Mouse (Mus musculus) layer of hippocampus, adult 8-10 months (tissue): ENCODE measurements around the gene 5530401A14Rik. TPM values are rescaled to one million over a fixed set of nuclear protein-coding genes. Genes with fewer than 3 reads are reported as not detected.

ENCODE experiments used
- DNase-seq, 2 experiments: peaks; one replicate each; pipeline ENCODE4 v3.0.0; 2022; ENCODE audit warnings: low spot score in 2 of 2
- total RNA-seq, 4 experiments: library from RNA; stranded (reverse); gene quantifications; 2 replicates each; pipeline ENCODE4 v1.2.4; 2022

The 5530401A14Rik gene
- total RNA-seq = under 1 TPM in 3 of 4 experiments, not detected in 1; 0.08 to 0.24 (median 0.18) TPM

GRCm38 (mm10) chr11:81860250-81860972 is at the start of gene 5530401A14Rik:
Gene 5530401A14Rik (plus strand): TSS chr11:81860673.
- DNase-seq = peak; percentile 49 to 64

- peak in 1 of 2 experiments; percentile 49 for DNase-seq
Observed at GRCm38 (mm10) chr11:81814816-81815215, 45.7 kb upstream of the 5530401A14Rik start.

GRCm38 (mm10) chr11:81816531-81816930 is 43.9 kb upstream of the 5530401A14Rik start:
- no peak for DNase-seq

GRCm38 (mm10) chr11:81832381-81832780 is 28.1 kb upstream of the 5530401A14Rik start:
- no peak for DNase-seq

- DNase-seq = no peak
Observed at GRCm38 (mm10) chr11:81838426-81838825, 22.0 kb upstream of the 5530401A14Rik start.

GRCm38 (mm10) chr11:81841001-81841400 is 19.5 kb upstream of the 5530401A14Rik start:
- no peak for DNase-seq

- DNase-seq = no peak
Observed at GRCm38 (mm10) chr11:81845010-81845685, 15.3 kb upstream of the 5530401A14Rik start.

- no peak for DNase-seq
Observed at GRCm38 (mm10) chr11:81845686-81846036, 14.8 kb upstream of the 5530401A14Rik start.

GRCm38 (mm10) chr11:81847773-81848490 is 12.5 kb upstream of the 5530401A14Rik start:
- no peak for DNase-seq

GRCm38 (mm10) chr11:81865661-81866382 is 5.3 kb downstream of the 5530401A14Rik start:
- DNase-seq = peak; percentile 25 to 29

- DNase-seq = no peak
Observed at GRCm38 (mm10) chr11:81871506-81872213, 11.2 kb downstream of the 5530401A14Rik start.

GRCm38 (mm10) chr11:81896511-81896910 is 36.0 kb downstream of the 5530401A14Rik start:
- DNase-seq = no peak

- peak; percentile 22 to 30 for DNase-seq
Observed at GRCm38 (mm10) chr11:81897547-81898354, 37.3 kb downstream of the 5530401A14Rik start.

- DNase-seq = no peak
Observed at GRCm38 (mm10) chr11:81902318-81902717, 41.8 kb downstream of the 5530401A14Rik start.

GRCm38 (mm10) chr11:81908760-81909159 is 48.3 kb downstream of the 5530401A14Rik start:
- no peak for DNase-seq

GRCm38 (mm10) chr11:81909397-81909894 is 49.0 kb downstream of the 5530401A14Rik start:
- no peak for DNase-seq

- DNase-seq = no peak
Observed at GRCm38 (mm10) chr11:81913071-81913470, 52.6 kb downstream of the 5530401A14Rik start.

GRCm38 (mm10) chr11:81915501-81915900 is 55.0 kb downstream of the 5530401A14Rik start:
- DNase-seq = no peak

GRCm38 (mm10) chr11:81923096-81923495 is 62.6 kb downstream of the 5530401A14Rik start:
- no peak for DNase-seq

GRCm38 (mm10) chr11:81923626-81924025 is 63.2 kb downstream of the 5530401A14Rik start:
- no peak for DNase-seq
